Mouse (Mus musculus): ENCODE results near the gene 9130213A22Rik.
A peak's percentile ranks its signal among the peaks of the same experiment; 100 is the strongest.

9130213A22Rik gene

DNA sequence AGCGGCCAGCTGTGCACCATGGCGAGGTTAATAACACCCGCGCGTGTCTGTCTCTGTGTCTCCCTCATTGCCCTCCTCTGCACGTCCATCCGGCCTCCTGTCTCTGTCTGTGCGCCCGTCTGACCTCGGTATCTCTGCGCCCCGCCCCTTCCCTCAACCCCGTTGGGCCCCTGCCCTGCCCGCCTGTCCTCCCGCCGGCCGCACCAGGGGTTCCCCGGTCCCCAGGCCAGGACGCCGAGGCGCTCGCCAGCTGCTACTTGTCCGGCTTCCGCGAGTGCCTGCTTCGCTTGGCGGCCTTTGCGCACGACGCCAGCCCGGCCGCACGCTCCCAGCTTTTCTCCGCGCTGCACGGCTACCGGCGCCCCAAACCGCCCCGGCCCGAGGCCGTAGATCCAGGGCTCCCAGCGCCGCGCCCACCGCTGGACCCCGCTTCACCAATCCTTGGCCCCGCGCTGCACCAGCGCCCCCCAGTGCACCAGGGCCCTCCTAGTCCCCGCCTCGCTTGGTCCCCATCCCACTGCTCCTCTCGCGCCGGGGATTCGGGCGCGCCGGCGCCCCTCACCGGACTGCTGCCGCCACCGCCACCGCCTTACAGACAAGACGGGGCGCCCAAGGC is at the start of gene 9130213A22Rik:
TSS of gene 9130213A22Rik (minus strand) at position 254 of the 616 bp plus-strand sequence.
- no peak for DNase-seq (ENCODE audit: low read depth, low spot score)

DNA sequence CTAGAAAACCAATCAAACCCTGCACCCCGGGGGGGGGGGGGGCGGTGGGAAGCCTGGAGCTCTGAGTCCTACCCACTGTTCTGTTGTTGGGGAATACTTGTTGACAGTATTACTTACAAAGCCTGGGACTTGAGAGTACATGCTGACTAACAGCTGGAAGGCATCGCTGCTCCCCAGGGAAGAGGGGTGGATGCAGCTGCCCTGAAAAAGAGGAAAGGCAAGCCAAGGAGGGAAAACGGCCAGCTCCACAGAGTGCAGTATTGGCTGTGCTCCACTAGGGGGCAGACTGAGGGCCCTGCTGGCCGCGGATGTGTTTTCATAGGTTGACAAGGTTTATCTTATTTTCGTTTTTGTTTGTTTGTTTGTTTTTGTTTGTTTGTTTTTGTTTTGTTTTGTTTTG is 49.2 kb upstream of the 9130213A22Rik start:
- no peak for DNase-seq (ENCODE audit: low read depth, low spot score)

- no peak for DNase-seq (ENCODE audit: low read depth, low spot score)
These were observed 46.9 kb upstream of the 9130213A22Rik start for GRCm38 (mm10) chr11:69169313-69169712.

DNA sequence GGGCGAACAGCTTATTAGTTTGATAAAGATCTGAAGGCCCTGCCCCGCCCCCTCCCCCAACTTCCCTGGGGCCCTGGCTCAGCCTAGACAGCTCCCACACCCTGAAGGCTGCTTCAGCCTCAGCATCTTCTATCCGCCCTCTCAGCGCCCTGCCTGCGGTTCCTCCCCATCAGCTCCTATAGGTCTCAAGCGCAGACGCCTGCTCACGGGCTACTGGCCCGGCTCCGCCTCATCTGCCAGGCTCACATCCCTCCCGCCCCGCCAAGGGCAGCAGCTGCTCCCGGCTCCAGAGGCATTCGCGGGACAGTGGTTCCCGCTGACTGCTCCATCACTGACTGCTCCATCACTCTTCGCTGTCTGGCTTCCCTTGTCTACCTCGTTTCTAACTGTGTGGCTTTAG is 34.4 kb upstream of the 9130213A22Rik start, which contains the start of gene Alox12b:
TSS of gene Alox12b (plus strand) at position 190 of the 400 bp plus-strand sequence.
- no peak for DNase-seq (ENCODE audit: low read depth, low spot score)

GRCm38 (mm10) chr11:69155351-69155750 is 33.0 kb upstream of the 9130213A22Rik start:
- DNase-seq (ENCODE audit: low read depth, low spot score): peak; percentile 64

DNA sequence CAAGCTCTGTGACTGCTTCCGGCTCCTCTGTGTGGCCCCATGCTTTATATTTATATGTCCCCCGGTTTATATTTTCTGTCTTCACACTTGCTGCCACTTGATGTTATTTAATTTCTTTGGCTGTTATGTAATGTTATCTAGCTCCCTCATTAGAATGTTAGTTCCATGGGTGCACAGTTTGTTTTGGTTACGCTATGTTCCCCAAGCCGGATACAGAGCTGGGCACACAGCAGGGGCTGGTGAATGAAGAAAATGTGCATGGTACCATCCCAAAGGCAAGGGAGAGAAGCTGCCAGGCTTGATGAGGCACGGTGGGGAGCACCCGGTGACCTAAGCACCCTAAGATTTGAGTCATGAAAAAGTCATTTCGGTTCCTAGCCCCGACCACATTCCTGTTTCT is 31.4 kb upstream of the 9130213A22Rik start:
- DNase-seq (ENCODE audit: low read depth, low spot score): no peak

DNA sequence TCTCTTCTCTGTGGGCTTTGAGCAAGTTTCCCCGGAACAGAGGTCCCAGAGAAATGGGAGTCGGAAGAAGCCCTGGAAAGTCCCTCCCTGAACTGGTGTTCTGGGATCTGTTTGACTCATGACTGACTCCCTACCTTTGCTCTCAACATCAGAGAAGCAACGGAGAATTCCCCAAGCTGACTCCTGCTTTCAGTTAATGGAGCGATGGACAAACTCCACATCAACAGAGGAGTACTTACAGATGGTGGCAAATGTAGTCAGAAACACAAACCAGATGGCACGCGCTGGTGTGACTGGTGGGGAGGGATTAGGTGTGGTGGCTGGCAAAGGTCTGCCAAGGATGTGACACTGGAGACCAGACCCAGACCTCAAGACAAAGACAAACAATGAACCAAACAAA is 28.6 kb upstream of the 9130213A22Rik start:
- no peak for DNase-seq (ENCODE audit: low read depth, low spot score)

DNA sequence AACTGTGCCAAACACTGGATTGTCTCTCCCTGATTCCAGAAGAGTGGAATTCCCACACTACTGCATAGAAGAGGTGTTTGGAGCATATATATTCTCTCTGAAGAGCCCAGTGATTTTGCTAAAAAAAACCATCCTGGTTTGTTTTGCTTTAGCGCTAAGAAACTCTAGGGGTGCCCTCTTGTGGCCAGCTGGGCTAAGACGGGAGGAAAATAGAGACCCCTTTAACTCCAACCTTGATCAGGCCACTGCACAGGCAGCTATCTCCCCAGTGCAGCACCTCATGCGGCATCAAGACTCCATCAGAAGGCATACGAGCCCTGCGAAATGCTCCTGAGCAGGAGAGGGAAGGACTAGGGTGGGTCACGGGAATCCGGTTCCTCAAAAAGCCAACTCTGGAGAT is 28.1 kb upstream of the 9130213A22Rik start:
- no peak for DNase-seq (ENCODE audit: low read depth, low spot score)

GRCm38 (mm10) chr11:69149728-69150127 is 27.3 kb upstream of the 9130213A22Rik start:
- no peak for DNase-seq (ENCODE audit: low read depth, low spot score)

DNA sequence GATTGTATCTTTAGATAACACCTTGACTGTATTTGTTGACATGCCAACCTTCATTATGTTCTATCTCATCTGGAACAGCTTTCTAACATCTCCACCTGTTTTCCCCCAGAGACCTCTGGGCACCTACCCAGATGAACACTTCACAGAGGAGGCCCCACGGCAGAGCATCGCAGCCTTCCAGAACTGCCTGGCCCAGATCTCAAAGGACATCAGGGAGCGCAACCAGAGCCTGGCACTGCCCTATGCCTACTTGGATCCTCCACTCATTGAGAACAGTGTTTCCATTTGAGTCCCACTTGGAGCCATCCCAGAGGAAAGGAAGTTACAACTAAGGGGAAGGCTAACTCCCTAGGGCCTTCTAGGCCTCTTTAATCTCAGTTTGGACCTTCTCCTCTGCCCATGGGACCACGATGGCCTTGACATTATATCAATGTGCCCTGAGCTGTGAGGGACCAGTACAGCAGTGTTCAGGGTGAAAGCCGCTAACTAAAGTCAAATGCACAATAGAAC is 26.1 kb upstream of the 9130213A22Rik start:
- no peak for DNase-seq (ENCODE audit: low read depth, low spot score)

DNA sequence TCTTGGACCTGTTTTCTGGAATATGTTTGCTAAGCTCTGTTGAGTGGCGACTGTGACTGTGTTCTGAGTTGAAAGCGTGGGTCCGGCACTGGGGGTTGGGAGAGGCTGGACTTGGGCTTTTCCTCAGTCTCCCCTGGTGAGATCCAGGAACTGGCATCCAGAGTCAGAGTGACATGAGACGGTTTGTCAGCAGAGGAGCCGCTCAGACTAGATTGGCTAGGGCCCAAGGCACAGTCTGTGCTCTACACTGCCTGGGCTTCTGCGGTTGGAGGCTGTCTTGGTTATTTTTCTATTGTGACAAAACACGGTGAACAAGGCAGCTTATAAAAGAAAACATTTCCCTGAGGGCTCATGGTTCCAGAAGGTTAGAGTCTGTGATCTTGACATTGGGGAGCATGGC is 25.2 kb upstream of the 9130213A22Rik start:
- DNase-seq (ENCODE audit: low read depth, low spot score): no peak

DNA sequence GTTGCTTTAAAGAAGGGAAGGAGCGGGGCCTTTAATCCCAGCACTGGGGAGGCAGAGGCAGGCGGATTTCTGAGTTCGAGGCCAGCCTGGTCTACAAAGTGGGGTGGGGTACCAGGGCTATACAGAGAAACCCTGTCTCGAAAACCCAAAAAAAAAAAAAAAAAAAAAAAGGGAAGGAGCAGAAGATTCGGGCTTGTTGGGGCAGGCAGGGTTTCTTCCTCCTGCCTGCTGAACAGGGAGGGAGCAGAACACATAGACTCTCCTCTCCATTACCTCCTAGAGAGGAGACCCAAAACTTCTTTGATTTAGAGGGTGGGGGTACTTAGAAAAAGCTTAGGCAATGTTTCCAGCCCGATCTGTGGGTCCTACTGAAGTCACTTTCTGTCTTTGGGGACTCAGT is 13.0 kb upstream of the 9130213A22Rik start:
- no peak for DNase-seq (ENCODE audit: low read depth, low spot score)

- no peak for DNase-seq (ENCODE audit: low read depth, low spot score)
These were observed 12.2 kb upstream of the 9130213A22Rik start for GRCm38 (mm10) chr11:69134622-69134968.

DNA sequence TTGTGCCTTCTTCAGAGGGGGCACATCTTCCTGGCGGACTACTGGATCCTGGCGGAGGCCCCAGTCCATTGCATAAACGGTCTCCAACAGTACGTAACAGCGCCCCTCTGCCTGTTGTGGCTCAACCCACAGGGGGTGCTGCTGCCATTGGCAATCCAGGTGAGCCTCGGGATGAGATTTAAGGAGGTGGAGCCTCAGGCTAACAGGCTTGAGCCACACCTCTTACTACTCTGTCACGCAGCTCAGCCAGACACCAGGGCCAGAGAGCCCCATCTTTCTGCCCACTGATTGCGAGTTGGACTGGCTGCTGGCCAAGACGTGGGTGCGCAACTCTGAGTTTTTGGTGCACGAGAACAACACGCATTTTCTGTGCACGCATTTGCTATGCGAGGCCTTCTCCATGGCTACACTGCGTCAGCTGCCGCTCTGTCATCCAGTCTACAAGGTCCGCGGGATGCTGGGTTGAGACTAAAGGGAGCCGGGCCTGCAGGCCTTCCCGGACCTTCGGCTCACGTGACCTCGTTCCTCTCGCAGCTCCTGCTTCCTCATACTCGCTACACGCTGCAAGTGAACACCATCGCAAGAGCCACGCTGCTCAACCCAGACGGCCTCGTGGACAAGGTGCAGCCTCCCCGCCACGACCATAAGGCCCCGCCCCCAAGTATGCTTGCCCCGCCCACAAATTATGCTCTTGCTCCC is 11.7 kb upstream of the 9130213A22Rik start:
- DNase-seq (ENCODE audit: low read depth, low spot score): peak; percentile 77

DNA sequence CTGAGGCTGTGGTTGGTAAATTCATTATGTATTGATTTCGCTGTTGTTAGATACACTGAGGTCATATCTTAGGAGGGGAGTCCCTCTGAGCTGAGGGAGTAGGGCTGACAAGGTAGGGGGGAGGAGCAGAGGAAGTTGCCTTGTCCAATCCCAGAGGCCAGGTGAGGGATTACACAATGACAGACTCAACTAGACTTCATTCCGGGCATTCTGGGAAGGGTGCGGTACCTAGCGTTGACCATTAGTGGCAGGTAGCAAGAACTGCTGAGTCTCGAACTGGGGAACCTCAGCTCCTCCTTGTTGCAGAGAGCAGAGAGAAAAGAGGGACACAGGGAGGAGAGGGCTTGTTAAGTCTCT is 11.2 kb upstream of the 9130213A22Rik start:
- DNase-seq (ENCODE audit: low read depth, low spot score): no peak

- no peak for DNase-seq (ENCODE audit: low read depth, low spot score)
These were observed 6.2 kb upstream of the 9130213A22Rik start for GRCm38 (mm10) chr11:69128426-69129122.

- no peak for DNase-seq (ENCODE audit: low read depth, low spot score)
These were observed 4.3 kb upstream of the 9130213A22Rik start for GRCm38 (mm10) chr11:69126706-69127095.

DNA sequence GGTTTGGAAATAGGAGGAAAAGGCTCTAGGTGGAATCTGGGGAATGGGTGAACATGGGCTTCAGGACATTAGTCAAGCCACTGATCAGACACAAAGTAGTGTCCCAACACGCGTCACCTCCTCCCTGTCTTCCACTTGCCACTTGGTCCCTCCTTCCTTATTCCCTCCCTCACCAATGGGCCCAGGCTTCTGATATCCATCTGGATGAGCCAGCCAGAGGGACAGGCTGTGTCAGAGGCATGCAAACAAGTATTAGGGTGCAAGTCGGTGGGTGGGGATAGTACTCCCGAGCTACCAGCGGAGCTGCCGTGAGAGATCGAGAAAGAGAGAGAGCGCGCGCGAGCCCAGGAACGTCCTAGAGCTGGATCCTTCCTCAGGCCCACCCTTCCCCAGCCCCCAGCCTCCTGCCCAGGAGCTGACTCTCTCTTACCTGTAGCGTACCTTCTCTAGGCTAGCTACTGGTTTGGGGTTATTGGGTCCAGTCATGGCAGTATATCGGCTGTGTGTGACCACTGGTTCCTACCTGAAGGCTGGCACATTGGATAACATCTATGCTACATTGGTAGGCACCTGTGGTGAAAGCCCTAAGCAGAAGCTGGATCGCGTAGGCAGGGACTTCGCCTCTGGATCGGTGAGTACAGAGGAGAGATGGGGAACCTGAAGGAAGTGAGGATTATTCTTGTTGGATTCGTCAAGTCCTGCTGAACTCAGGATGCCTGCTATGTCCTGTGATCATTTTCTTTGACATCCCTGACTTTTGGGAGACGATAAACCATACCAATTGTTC is 3.7 kb upstream of the 9130213A22Rik start:
- no peak for DNase-seq (ENCODE audit: low read depth, low spot score)

DNA sequence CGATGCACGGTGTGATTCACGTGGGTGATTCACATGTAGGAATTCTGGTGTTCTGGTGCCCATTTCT is 3.3 kb upstream of the 9130213A22Rik start, which contains the start of gene Aloxe3:
TSS of gene Aloxe3 (plus strand) at position 45 of the 67 bp plus-strand sequence.
- DNase-seq (ENCODE audit: low read depth, low spot score): no peak

DNA sequence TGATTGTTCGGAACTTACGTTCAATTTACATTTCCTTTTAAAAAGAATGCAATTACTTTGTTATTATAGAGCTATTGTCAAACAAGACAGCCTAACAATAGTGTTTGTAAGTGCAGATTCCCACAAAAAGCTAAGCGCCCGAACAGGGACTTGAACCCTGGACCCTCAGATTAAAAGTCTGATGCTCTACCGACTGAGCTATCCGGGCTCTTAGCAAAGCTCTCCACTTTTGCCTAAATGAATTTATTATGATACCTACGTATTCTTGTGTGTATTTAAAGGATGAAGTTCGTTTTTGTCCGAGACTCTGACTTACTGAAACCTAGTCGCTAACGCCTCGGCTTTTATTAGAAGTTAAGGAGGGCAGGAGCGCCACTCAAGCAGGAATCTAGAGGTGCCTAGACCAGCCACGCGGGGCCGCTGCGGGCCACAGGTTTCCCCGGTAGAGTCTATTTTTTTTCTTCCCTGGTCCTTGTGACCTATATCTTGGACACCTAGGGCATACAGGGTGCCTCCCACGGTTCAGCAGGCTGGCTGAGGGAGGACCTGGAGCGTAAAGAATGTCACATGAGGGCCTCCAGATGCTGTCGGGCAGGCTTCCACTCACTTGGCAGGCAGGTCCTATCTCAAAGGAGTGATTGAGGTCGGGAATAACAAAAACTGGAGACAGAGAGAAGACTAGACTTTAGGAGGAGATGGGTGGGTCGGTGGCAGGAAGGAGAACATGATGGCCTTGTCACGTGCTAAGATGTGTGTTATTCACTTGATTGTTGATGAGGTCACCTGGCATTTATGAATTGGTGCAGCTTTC is 2.9 kb upstream of the 9130213A22Rik start:
- DNase-seq (ENCODE audit: low read depth, low spot score): peak; percentile 81

- no peak for DNase-seq (ENCODE audit: low read depth, low spot score)
These were observed 2.1 kb upstream of the 9130213A22Rik start for GRCm38 (mm10) chr11:69124498-69124847.
